Mouse (Mus musculus) heart, adult 11 months (tissue): ENCODE measurements around the gene Lrit2.

Experiments used
- DNase-seq: peaks from one replicate; pipeline ENCODE4 v3.0.0; 2022

The Lrit2 gene

GRCm38 (mm10) chr14:37112931-37113330 is 45.2 kb downstream of the Lrit2 start:
- DNase-seq: peak; percentile 72

- DNase-seq: peak; percentile 76
These were observed 46.2 kb downstream of the Lrit2 start, which contains the start of gene 2610528A11Rik for GRCm38 (mm10) chr14:37113922-37114321. TSS of gene 2610528A11Rik (minus strand) at chr14:37114022.

- peak; percentile 53 for DNase-seq
These were observed 51.5 kb downstream of the Lrit2 start for GRCm38 (mm10) chr14:37119233-37119632.
